Mouse (Mus musculus): ENCODE results near the gene E130114P18Rik. TPM values are rescaled to one million over a fixed set of nuclear protein-coding genes. Genes with fewer than 3 reads are reported as not detected.
A peak's percentile ranks its signal among the peaks of the same experiment; 100 is the strongest.

The E130114P18Rik gene
- polyA plus RNA-seq, 1 experiment = 14.9 TPM

- DNase-seq = peak; percentile 53
- peak overlapping the region; percentile 66 for H3K4me3 ChIP-seq (replicated peaks; ENCODE audit: insufficient read depth, low read depth, low read length)
- 3% methylated on average over 7 of the region's 7 CpGs for WGBS
- no peaks in the 10 kb centered on the region for H3K27me3 ChIP-seq (ENCODE audit: control insufficient read depth, insufficient read depth, low read length)
- no peaks in the 10 kb centered on the region; the same call in 1 of the 2 replicates for H3K4me1 ChIP-seq (ENCODE audit: control insufficient read depth, insufficient read depth, low read length)
- H3K27ac ChIP-seq (ENCODE audit: insufficient read depth, low read length) = peak overlapping the region; percentile 81
- no peak for TF ChIP-seq CTCF (IDR thresholded peaks at IDR 0.05; ENCODE audit: borderline replicate concordance, insufficient read depth, low read depth, low read length)
- TF ChIP-seq POLR2A (IDR thresholded peaks at IDR 0.05; ENCODE audit: borderline replicate concordance, insufficient read depth, low read length) = no peak
Observed at GRCm38 (mm10) chr4:97780024-97780423, 2.1 kb upstream of the E130114P18Rik start.

DNA sequence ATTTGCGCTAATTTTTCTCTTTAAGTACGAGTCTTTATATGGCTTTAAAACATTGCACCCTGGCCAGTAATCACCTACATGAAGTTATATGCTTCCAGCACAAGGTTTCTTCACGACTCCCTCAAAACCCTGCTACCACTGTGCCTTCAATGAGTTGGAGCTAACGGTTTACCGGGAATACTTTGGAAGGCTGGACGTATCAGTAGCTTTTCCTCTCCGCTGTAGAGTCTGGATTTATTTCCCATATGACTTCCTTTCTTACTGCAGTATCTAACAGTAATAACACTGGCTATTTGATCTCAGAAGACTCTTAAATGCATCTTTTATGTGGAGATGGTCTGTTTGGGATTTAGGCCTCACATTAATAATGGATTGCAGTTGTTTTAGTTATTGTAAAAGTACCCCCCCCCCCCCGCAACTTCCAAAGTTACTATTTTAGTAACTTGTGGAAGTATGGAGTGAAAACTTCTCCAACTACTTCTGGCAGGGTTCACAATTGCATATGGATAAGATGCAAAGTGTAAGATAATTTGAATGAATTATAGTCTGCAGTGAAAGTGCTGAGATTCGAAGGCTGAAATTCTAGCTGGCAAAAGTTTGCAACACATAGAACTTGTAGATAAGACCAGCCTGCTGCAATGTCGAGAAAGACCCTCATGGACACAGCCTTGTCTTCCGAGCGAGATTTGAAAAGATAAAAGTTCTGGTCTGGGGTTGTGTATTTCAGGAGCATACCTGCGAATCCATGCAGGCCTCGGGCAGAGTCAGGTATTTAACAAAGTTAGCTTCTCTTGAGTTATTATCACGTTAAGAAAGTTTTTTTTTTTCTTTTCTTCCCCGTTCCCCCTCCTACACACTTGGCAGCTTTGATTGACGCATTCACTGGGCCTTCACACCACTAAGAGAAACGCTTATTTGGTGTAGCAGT, 1.4 kb upstream of the E130114P18Rik start:
- no peak for TF ChIP-seq CTCF (IDR thresholded peaks at IDR 0.05; ENCODE audit: borderline replicate concordance, insufficient read depth, low read depth, low read length)
- TF ChIP-seq POLR2A (IDR thresholded peaks at IDR 0.05; ENCODE audit: borderline replicate concordance, insufficient read depth, low read length) = no peak
- Histone ChIP-seq H3K27me3 (ENCODE audit: control insufficient read depth, insufficient read depth, low read length) (no peaks in the 10 kb centered on the region), H3K4me3 (replicated peaks; ENCODE audit: insufficient read depth, low read depth, low read length) (peak overlapping the region; percentile 96), H3K4me1 (ENCODE audit: control insufficient read depth, insufficient read depth, low read length) (peaks cover 3% of the 10 kb centered on the region; the same call in 1 of the 2 replicates), H3K27ac (ENCODE audit: insufficient read depth, low read length) (peak overlapping the region; percentile 97; the same call in 1 of the 2 replicates)
- 4% methylated on average over 18 of the region's 18 CpGs for WGBS
- DNase-seq = no peak

- WGBS = under 1% methylated on average over 91 of the region's 94 CpGs
- Histone ChIP-seq H3K4me1 (ENCODE audit: control insufficient read depth, insufficient read depth, low read length) (peaks cover 3% of the 10 kb centered on the region; the same call in 1 of the 2 replicates), H3K4me3 (replicated peaks; ENCODE audit: insufficient read depth, low read depth, low read length) (peak overlapping the region; percentile 96), H3K27me3 (ENCODE audit: control insufficient read depth, insufficient read depth, low read length) (no peaks in the 10 kb centered on the region), H3K27ac (ENCODE audit: insufficient read depth, low read length) (peak overlapping the region; percentile 97)
- DNase-seq = peak; percentile 60 to 77
- no peak for TF ChIP-seq POLR2A (IDR thresholded peaks at IDR 0.05; ENCODE audit: borderline replicate concordance, insufficient read depth, low read length)
- no peak for TF ChIP-seq CTCF (IDR thresholded peaks at IDR 0.05; ENCODE audit: borderline replicate concordance, insufficient read depth, low read depth, low read length)
Observed at GRCm38 (mm10) chr4:97778211-97779002, 529 bp upstream of the E130114P18Rik start.

DNA sequence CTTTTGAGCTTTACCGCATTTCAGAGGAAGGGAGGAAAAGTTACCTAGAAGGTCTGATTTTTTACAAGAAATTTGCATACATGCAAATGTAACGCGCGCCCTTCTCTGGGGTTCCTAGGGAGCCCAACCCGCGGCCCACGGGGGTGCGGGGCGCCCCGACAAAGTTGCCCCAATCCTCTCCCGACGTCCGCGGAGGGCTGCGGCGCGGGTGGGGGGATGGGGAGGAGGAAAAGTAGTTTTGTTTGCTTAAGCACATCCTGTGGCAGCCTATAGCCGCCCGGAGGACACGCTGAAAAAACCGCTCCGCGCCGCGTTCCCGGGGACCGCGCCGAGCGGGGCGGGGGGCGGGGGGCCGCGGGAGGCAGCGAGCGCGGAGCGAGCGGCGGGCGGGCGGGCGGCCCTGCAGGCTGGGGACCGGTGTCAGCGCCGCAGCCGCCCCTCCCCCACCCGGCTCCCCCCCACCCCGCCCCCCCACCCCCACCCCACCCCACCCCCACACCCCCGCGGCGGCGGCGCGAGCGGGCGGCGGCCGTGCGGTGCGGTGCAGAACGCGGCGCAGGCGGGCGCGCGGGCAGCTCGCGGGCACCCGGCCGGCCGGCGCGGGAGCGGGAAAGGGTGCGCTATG, 685 bp downstream of the E130114P18Rik start:
- peak; percentile 64 to 74 for DNase-seq
- WGBS = 1% methylated on average over 61 of the region's 77 CpGs
- TF ChIP-seq CTCF (IDR thresholded peaks at IDR 0.05; ENCODE audit: borderline replicate concordance, insufficient read depth, low read depth, low read length) (no peak), POLR2A (IDR thresholded peaks at IDR 0.05; ENCODE audit: borderline replicate concordance, insufficient read depth, low read length) (no peak)

DNA sequence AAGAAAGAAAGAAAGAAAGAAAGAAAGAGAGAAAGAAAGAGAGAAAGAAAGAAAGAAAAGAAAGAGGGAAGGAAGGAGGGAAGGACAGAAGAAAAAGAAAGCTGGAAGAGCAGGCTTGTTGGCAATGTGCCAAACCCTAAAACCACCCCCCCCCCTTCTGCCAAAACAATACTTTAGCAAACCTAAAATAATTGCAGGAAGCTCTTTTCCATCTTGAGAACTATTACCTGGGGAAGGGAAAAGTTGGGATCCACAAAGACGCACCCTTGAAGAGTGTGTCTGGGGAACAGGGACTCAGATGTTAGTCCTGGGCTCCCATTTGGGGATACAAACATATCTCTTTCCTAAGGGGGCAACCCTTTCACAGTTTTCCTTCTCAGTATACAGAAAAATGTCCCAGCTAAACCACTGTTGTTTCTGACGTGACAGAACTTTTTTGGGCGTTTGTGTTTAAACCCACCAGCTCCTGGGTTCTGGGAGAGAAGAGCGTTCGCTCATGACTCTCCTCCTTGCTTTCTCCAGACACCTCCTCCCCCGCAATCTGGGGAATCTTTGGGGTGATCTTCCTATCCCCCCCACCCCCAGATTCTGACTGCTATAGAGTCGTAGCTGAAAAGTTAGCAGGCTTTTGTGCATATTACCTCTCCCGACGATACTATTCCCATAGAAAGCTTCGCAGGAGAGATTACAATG, 1.3 kb downstream of the E130114P18Rik start:
- DNase-seq = peak in 1 of 2 experiments; percentile 41
- 2% methylated on average over 10 of the region's 10 CpGs for WGBS
- TF ChIP-seq POLR2A (IDR thresholded peaks at IDR 0.05; ENCODE audit: borderline replicate concordance, insufficient read depth, low read length) (no peak), CTCF (IDR thresholded peaks at IDR 0.05; ENCODE audit: borderline replicate concordance, insufficient read depth, low read depth, low read length) (no peak)
- Histone ChIP-seq H3K27ac (ENCODE audit: insufficient read depth, low read length) (peak overlapping the region; percentile 46; the same call in 1 of the 2 replicates), H3K4me1 (ENCODE audit: control insufficient read depth, insufficient read depth, low read length) (peaks cover 3% of the 10 kb centered on the region; the same call in 1 of the 2 replicates), H3K27me3 (ENCODE audit: control insufficient read depth, insufficient read depth, low read length) (no peaks in the 10 kb centered on the region), H3K4me3 (replicated peaks; ENCODE audit: insufficient read depth, low read depth, low read length) (peak overlapping the region; percentile 96)

More for the DNA sequence above, 685 bp downstream of the E130114P18Rik start:
- H3K4me1 ChIP-seq (ENCODE audit: control insufficient read depth, insufficient read depth, low read length) = peaks cover 3% of the 10 kb centered on the region; the same call in 1 of the 2 replicates
- no peaks in the 10 kb centered on the region for H3K27me3 ChIP-seq (ENCODE audit: control insufficient read depth, insufficient read depth, low read length)
- peak overlapping the region; percentile 96 for H3K4me3 ChIP-seq (replicated peaks; ENCODE audit: insufficient read depth, low read depth, low read length)
- peak overlapping the region; percentile 97 for H3K27ac ChIP-seq (ENCODE audit: insufficient read depth, low read length)

DNA sequence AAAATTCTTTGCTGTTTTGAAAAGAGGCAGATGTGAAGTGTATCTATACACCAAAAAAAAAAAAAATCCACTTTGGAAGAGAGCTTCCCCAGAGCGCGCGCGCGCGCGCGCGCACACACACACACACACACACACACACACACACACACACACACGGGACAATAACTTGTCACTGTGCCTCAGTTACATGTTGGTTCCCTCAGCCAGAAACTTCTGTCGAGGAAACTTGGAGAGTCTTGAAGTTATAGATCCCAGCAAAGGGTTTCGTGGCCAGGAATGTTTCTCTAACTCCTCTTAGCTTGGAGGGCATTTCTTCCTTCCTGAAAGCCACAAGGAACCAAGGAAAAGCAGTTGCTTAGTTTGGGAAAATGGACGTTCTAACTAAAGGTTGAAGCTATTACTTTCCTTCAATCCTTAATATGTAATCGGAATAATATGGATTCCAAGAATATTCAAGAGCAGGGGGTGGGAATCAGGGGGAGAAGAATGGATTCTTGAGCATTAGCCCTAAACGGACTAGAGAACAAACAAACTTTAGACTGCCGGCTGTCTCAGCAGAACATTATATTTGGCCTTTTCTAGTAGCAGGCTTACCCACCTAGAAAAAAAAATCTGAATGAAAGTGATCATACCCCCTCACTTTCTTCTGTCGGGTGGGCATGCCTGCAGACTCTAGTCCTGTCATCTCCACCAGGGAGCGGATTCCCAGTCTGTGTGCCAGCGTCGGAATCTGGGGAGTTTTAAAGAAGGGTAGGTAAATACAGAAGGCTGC, 2.2 kb downstream of the E130114P18Rik start:
- Histone ChIP-seq H3K27me3 (ENCODE audit: control insufficient read depth, insufficient read depth, low read length) (no peaks in the 10 kb centered on the region), H3K4me1 (ENCODE audit: control insufficient read depth, insufficient read depth, low read length) (peaks cover 3% of the 10 kb centered on the region; the same call in 1 of the 2 replicates), H3K27ac (ENCODE audit: insufficient read depth, low read length) (no peak overlapping the region; the same call in 1 of the 2 replicates), H3K4me3 (replicated peaks; ENCODE audit: insufficient read depth, low read depth, low read length) (no peak overlapping the region)
- 33% methylated on average over 20 of the region's 20 CpGs for WGBS
- peak in 1 of 2 experiments; percentile 27 for DNase-seq
- TF ChIP-seq CTCF (IDR thresholded peaks at IDR 0.05; ENCODE audit: borderline replicate concordance, insufficient read depth, low read depth, low read length) (no peak), POLR2A (IDR thresholded peaks at IDR 0.05; ENCODE audit: borderline replicate concordance, insufficient read depth, low read length) (no peak)
